Mouse (Mus musculus): ENCODE data around the gene Pnpla8. TPM values are rescaled to one million over a fixed set of nuclear protein-coding genes. Genes with fewer than 3 reads are reported as not detected.
A peak's percentile ranks its signal among the peaks of the same experiment; 100 is the strongest.
"Not testable (repeated sequence)": the region's sequence is repeated elsewhere in the genome, so short reads cannot be mapped to it uniquely, and the experiment has no call there.

Pnpla8 gene
- polyA plus RNA-seq, 1 experiment from 2014 or later: 72.3 TPM

DNA sequence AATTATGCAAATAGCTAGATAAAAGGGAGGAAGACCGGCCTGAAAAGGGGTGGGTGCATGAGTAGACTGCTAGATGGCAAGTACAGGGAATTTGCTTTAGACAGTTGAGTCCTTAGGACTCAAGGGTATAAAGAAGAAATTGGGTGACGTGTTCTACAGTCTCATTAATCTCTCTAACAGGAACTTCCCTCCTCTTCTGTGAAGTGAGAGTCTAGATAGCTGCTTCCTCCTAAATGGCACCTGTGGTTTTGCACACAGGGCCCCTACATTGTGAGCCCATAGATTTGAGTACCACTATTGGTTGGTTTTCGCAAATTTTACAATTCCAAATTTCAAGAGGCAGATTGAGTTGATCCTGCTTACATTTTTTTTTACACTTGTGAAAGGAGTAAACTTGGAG, 3.5 kb downstream of the Pnpla8 start:
- H3K4me3 ChIP-seq: no peak overlapping the region

DNA sequence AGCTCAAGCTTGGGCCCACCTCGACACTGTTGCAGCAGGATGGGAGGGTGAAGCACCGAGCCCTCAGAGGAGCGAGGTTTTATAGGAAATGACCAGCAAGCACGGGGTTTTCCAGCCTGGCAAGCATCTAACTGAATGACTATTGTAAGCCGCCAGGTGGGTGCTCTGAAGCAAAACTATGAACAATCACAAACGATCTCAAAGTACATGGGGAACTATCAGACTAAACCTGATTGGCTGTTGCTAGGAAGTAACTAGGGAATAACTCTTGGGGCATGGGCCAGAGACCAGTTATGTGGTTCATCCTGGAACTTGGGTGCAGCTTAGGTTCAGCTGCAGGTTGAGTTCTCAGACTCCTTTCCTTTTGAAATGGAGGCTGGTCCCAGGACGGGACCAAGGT, 19.9 kb downstream of the Pnpla8 start:
- Histone ChIP-seq H3K27me3 (no peaks in the 10 kb centered on the region), H3K36me3 (no peaks in the 10 kb centered on the region), H3K4me2 (replicated peaks) (no peak overlapping the region), H3K9me3 (no peaks in the 10 kb centered on the region), H3K9ac (no peak overlapping the region), H3K4me1 (no peaks in the 10 kb centered on the region), H3K27ac (no peak overlapping the region), H3K4me3 (no peak overlapping the region)
- no peak for ATAC-seq (ENCODE audit: insufficient number of reproducible peaks, insufficient read depth, low FRiP score, low TSS enrichment)
- WGBS: 80% methylated on average over 7 of the region's 7 CpGs

More for the DNA sequence above, 3.5 kb downstream of the Pnpla8 start:
- Histone ChIP-seq H3K36me3 (no peaks in the 10 kb centered on the region), H3K9ac (no peak overlapping the region), H3K9me3 (no peaks in the 10 kb centered on the region), H3K27me3 (no peaks in the 10 kb centered on the region), H3K4me1 (no peaks in the 10 kb centered on the region), H3K4me2 (replicated peaks) (no peak overlapping the region), H3K27ac (no peak overlapping the region)
- no peak for ATAC-seq (ENCODE audit: insufficient number of reproducible peaks, insufficient read depth, low FRiP score, low TSS enrichment)
- 76% methylated on average over 3 of the region's 3 CpGs for WGBS

DNA sequence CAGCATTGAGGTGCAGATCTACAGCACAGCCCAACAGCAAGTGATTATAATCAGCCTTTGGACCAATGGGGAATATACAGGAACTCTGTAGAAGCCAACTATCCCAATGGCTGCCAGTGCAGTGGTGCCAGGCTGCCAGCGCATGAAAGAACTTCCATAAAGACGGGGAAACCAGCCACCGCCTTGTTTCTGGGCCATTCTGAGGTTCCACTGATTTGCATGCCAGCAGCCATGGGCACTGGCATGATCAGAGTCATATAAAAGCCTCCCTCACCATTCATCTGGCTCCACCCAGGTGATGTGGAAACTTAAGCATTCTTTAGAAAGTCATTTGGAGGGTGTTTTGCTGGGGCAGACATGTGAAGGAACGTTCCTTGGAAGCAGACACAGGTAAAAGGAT, 21.2 kb downstream of the Pnpla8 start:
- Histone ChIP-seq H3K9me3 (no peaks in the 10 kb centered on the region), H3K4me3 (no peak overlapping the region), H3K9ac (no peak overlapping the region), H3K36me3 (no peaks in the 10 kb centered on the region), H3K27ac (no peak overlapping the region), H3K27me3 (no peaks in the 10 kb centered on the region), H3K4me2 (replicated peaks) (no peak overlapping the region), H3K4me1 (no peaks in the 10 kb centered on the region)
- WGBS: 92% methylated on average over 4 of the region's 4 CpGs
- ATAC-seq (ENCODE audit: insufficient number of reproducible peaks, insufficient read depth, low FRiP score, low TSS enrichment): no peak

DNA sequence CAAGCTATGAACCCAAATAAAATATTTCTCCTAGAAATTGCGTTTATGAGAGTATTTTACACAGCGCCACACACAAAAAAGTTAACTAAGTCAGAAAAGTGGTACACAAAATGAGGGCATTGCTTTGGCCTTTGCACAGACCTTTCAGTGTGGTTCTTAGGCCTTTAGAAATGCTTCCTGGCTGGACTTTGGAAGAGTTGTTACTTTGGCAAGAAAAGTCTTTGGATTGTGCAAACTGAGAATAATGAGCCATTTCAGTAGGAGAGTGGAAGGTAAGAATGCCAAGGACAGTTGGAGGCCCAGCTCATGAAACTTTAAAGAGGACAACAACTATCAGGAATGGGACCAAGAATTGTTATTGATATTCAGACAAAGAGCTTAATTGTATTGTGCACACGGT, 24.6 kb downstream of the Pnpla8 start:
- no peaks in the 10 kb centered on the region for H3K4me1 ChIP-seq
- H3K4me2 ChIP-seq (replicated peaks): no peak overlapping the region
- no peaks in the 10 kb centered on the region for H3K27me3 ChIP-seq
- 91% methylated on average over 3 of the region's 3 CpGs for WGBS
- no peak overlapping the region for H3K9ac ChIP-seq
- ATAC-seq (ENCODE audit: insufficient number of reproducible peaks, insufficient read depth, low FRiP score, low TSS enrichment): no peak
- H3K9me3 ChIP-seq: no peaks in the 10 kb centered on the region
- H3K4me3 ChIP-seq: no peak overlapping the region
- no peak overlapping the region for H3K27ac ChIP-seq
- H3K36me3 ChIP-seq: no peaks in the 10 kb centered on the region

DNA sequence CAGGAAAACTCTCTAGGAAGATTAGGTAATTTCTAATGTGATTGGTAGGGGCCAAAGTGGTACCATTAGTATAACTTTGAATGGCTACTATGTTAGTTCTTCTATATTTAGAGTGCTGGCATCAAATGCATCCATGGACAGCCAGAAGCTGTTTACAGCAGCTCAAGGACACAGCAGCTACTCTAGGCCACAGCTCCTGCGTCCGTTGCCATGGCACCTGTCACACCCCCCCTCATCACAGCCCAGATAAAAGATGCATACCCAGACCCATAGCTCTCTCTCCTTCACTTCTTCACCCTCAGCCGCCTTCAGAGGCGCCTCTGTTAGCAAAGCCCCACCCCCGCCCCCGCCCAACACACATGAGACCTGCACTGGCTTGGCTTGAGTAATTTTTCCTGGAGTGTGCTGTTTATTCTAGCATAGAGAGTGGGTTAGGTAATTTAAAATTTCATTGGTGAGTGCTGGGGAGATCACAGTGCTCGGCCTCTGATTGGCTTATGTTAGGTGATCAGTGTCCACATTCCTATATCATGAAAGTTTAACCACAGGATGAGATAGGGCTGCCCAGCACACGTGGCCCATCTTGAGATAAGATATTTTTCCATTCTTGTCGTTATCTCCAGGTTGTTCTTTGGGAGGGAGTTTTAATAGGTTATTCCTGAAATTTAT, 27.3 kb downstream of the Pnpla8 start:
- 77% methylated on average over 9 of the region's 9 CpGs for WGBS
- Histone ChIP-seq H3K4me1 (no peaks in the 10 kb centered on the region), H3K4me2 (replicated peaks) (no peak overlapping the region), H3K9me3 (no peaks in the 10 kb centered on the region), H3K27ac (no peak overlapping the region), H3K27me3 (no peaks in the 10 kb centered on the region), H3K4me3 (no peak overlapping the region), H3K36me3 (no peaks in the 10 kb centered on the region), H3K9ac (no peak overlapping the region)
- no peak for ATAC-seq (ENCODE audit: insufficient number of reproducible peaks, insufficient read depth, low FRiP score, low TSS enrichment)

DNA sequence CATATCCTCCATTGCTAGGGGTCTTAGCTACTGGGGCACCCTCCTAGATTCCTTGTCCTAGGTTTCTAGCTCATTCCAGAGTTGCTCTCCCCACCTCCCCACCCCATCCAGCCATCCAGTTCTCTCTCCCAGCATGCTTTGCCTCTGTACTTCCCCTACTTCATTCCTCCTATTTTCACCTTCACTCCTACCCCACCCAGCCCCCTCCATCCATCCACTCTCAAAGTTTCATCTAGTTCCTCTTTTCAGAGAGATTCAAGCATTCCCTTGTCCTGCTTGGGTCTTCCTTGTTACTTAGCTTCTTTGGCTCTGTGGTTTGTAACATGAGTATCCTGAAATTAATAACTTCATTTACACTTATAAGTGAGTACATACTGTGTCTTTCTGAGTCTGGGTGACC, 41.4 kb downstream of the Pnpla8 start:
- Histone ChIP-seq H3K36me3 (no peaks in the 10 kb centered on the region), H3K4me1 (no peaks in the 10 kb centered on the region), H3K4me3 (no peak overlapping the region), H3K27ac (no peak overlapping the region), H3K4me2 (replicated peaks) (no peak overlapping the region), H3K9me3 (no peaks in the 10 kb centered on the region), H3K27me3 (no peaks in the 10 kb centered on the region), H3K9ac (no peak overlapping the region)
- ATAC-seq (ENCODE audit: insufficient number of reproducible peaks, insufficient read depth, low FRiP score, low TSS enrichment): no peak

DNA sequence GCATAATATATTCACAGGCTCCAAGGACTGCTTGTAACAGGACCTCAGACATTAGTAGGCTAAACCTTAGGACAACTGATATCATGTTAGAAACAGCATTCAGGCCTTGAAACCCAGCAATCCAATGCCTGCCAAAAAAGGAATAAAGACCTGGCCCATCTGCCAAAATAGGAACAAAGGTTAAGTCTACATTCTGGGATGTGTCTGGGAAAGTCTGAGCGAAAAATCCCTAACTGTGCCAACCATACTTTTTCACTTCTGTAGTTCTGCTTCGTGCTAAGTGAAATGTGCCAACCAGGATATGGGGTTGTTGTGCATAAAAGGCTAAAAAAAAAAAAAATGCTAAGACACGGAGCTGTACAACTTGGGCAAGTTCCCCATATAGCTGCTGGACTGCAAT, 44.5 kb downstream of the Pnpla8 start:
- H3K4me1 ChIP-seq: no peaks in the 10 kb centered on the region
- H3K27me3 ChIP-seq: no peaks in the 10 kb centered on the region
- no peak overlapping the region for H3K9ac ChIP-seq
- no peak overlapping the region for H3K27ac ChIP-seq
- H3K4me2 ChIP-seq (replicated peaks): no peak overlapping the region
- 82% methylated on average over 3 of the region's 3 CpGs for WGBS
- no peaks in the 10 kb centered on the region for H3K9me3 ChIP-seq
- no peak overlapping the region for H3K4me3 ChIP-seq
- no peak for ATAC-seq (ENCODE audit: insufficient number of reproducible peaks, insufficient read depth, low FRiP score, low TSS enrichment)
- no peaks in the 10 kb centered on the region for H3K36me3 ChIP-seq

DNA sequence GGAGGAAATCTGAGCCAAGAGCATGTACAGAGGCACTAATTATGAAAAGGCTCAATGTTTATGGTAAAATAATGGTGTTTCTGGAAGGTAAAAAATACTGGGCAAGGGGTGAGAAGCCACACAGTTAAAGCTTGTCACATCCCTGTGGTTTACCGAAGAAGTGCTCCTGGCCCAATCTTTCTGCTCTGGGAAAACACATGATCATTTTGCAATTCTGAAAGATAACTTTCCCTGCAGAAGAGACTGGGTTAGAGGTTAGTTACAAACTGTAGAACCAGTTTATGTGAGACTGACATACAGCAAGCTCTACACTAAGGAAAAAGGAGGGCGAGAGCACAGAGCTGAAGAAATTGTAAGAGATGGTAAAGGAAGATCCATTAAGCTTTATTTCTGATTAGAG, 46.0 kb downstream of the Pnpla8 start:
- ATAC-seq (ENCODE audit: insufficient number of reproducible peaks, insufficient read depth, low FRiP score, low TSS enrichment): no peak
- no peaks in the 10 kb centered on the region for H3K4me1 ChIP-seq
- H3K9me3 ChIP-seq: no peaks in the 10 kb centered on the region
- H3K4me3 ChIP-seq: no peak overlapping the region
- no peaks in the 10 kb centered on the region for H3K27me3 ChIP-seq
- no peak overlapping the region for H3K4me2 ChIP-seq (replicated peaks)
- no peak overlapping the region for H3K27ac ChIP-seq
- 91% methylated on average over 2 of the region's 2 CpGs for WGBS
- no peak overlapping the region for H3K9ac ChIP-seq
- no peaks in the 10 kb centered on the region for H3K36me3 ChIP-seq

DNA sequence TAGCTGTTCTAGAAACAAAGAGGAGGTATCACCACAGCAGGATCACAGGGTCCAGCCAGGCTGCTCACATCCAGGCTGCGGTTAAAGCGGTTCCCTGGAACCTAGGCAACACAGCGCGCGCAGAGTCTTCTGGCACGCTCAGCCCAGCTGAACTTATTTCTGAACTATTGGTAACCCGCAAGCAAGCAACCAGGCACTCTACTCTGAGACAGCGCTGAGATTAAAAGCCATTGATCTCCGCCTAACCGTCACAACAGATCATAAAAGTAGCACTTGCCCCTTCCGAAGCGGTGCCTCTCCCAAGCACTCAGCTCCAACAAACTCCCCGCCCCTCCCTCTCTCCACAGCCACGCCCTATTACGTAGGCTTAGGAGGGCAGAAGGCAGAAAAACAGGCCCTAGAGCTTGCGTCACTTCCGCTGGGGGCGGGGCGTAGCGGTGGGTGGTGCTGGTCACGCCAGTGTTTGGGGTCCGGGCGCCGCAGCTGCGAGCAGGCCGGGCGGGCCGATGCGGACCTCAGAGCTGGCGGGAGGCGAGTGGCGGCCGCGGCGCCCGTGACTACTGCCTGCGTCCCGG, 47.6 kb downstream of the Pnpla8 start:
- H3K4me3 ChIP-seq: peak overlapping the region; percentile 78
- no peaks in the 10 kb centered on the region for H3K36me3 ChIP-seq
- H3K27ac ChIP-seq: peak overlapping the region; percentile 96
- peak overlapping the region; percentile 63 for H3K4me2 ChIP-seq (replicated peaks)
- H3K27me3 ChIP-seq: no peaks in the 10 kb centered on the region
- WGBS: under 1% methylated on average over 34 of the region's 38 CpGs
- no peaks in the 10 kb centered on the region for H3K9me3 ChIP-seq
- H3K4me1 ChIP-seq: no peaks in the 10 kb centered on the region
- peak overlapping the region; percentile 83 for H3K9ac ChIP-seq
- peak; percentile 99 for ATAC-seq (ENCODE audit: insufficient number of reproducible peaks, insufficient read depth, low FRiP score, low TSS enrichment)

DNA sequence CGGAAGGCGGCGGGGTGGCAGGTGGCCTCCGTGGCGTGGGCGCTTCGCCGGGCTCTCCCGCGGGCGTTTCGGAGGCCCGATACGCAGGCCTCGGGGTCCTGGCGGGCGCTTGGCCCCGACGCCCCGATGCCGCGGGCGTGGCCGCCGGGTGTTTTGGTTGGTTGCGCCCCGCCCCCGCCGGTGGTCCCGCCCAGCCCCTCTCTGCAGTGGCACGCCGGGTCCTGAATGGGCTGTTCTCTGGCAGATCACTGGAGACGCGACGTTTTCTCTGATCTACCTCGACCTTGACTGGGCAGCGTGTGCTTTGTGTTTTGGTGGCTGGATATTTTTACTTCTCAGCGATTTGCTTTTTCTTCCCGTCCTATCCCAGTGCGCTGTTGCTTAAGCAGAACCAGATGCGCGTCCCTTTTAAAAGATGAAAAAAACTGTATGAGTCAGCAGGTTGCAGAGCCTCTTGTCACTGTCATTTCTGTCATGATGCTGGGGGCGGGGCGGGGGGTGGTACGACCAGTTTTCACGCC, 48.2 kb downstream of the Pnpla8 start:
- H3K4me3 ChIP-seq: peak overlapping the region; percentile 78
- no peaks in the 10 kb centered on the region for H3K9me3 ChIP-seq
- peak overlapping the region; percentile 63 for H3K4me2 ChIP-seq (replicated peaks)
- H3K27ac ChIP-seq: peak overlapping the region; percentile 96
- WGBS: under 1% methylated on average over 46 of the region's 46 CpGs
- H3K9ac ChIP-seq: peak overlapping the region; percentile 83
- H3K36me3 ChIP-seq: no peaks in the 10 kb centered on the region
- peak; percentile 93 for ATAC-seq (ENCODE audit: insufficient number of reproducible peaks, insufficient read depth, low FRiP score, low TSS enrichment)
- H3K4me1 ChIP-seq: no peaks in the 10 kb centered on the region
- no peaks in the 10 kb centered on the region for H3K27me3 ChIP-seq

DNA sequence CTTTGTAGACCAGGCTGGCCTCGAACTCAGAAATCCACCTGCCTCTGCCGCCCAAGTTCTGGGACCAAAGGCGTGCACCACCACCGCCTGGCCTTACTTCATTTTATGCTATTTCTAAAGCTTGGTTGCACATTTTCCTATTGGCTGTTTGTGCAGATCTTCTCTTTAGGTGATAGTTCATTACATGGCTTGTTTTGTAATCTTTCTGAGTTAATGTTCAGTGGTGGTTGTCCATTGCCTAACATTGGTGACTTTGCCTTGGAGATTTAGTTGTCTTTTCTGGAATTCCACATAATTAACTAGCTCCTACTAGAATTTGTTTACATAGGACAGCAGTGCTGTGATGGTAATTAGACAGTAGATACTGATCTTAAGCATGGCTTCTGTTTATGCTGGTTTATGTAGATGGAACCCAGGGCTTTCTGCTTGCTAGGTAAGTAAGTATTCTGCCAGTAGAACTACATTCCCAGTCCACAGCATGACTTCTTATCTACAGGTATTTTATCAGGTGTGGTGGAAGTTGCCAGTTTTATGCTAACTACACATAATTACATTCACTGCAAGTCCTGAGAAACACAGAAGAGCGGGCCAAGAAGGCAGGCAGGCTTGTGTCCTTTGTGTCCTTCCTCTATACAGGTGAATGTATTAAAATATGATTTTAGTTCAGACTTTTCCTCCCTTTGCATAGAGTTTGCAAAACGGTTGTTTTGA, 53.1 kb downstream of the Pnpla8 start:
- 90% methylated on average over 6 of the region's 6 CpGs for WGBS
- H3K9me3 ChIP-seq: no peaks in the 10 kb centered on the region
- H3K36me3 ChIP-seq: no peaks in the 10 kb centered on the region
- H3K9ac ChIP-seq: no peak overlapping the region
- H3K4me2 ChIP-seq (replicated peaks): no peak overlapping the region
- no peak overlapping the region for H3K27ac ChIP-seq
- H3K4me3 ChIP-seq: no peak overlapping the region
- no peak for ATAC-seq (ENCODE audit: insufficient number of reproducible peaks, insufficient read depth, low FRiP score, low TSS enrichment)
- no peaks in the 10 kb centered on the region for H3K27me3 ChIP-seq
- H3K4me1 ChIP-seq: no peaks in the 10 kb centered on the region

DNA sequence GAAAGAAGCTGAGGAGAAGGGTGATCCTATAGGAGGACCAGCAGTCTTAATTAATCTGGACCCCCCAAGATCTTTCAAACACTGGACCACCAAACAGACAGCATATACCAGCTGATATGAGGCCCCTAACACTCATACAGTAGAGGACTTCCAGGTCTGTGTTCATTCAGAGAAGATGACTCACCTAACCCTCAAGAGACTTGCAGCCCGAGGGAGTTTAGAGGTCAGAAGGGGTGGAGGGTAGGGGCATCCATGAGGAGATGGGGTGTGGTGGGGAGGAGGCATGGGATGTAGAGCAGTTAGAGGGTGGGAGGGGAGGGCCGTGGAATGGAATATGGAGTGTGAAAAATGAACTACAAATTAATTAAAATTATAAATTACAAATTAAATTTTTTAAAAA, 59.0 kb downstream of the Pnpla8 start:
- H3K4me2 ChIP-seq (replicated peaks); H3K36me3 ChIP-seq; H3K9me3 ChIP-seq; H3K9ac ChIP-seq; ATAC-seq (ENCODE audit: insufficient number of reproducible peaks, insufficient read depth, low FRiP score, low TSS enrichment); H3K4me3 ChIP-seq; H3K27ac ChIP-seq; H3K4me1 ChIP-seq; H3K27me3 ChIP-seq: not testable (repeated sequence)
- WGBS: 71% methylated on average over 2 of the region's 2 CpGs
